Mouse (Mus musculus) ZHBTc4 (cell line): ENCODE measurements at regions not wholly inside any gene's neighbourhood (a gene's known extent, or its start where the extent isn't known, plus 50 kb on each side); places are given as distances from the start of the nearest gene placed in this dataset.
"Not testable (repeated sequence)": the region's sequence is repeated elsewhere in the genome, so short reads cannot be mapped to it uniquely, and the experiment has no call there.

Experiments
- DNase-seq: peaks from one replicate; pipeline ENCODE4 v3.0.0-alpha.2; 2011; ENCODE audit warnings: low read depth, low spot score

GRCm38 (mm10) chr8:28371752-28372151, 924.3 kb downstream of the Poteg start:
- DNase-seq, result no peak

GRCm38 (mm10) chr8:28400141-28400540, 952.7 kb downstream of the Poteg start:
- no peak for DNase-seq

GRCm38 (mm10) chr8:28427544-28428135, 980.2 kb downstream of the Poteg start:
- no peak for DNase-seq

- DNase-seq, result no peak
Observed at GRCm38 (mm10) chr8:28473190-28473589, 1025.7 kb downstream of the Poteg start.

- DNase-seq, result peak; percentile 2
Observed at GRCm38 (mm10) chr8:28487913-28488312, 1040.4 kb downstream of the Poteg start.

GRCm38 (mm10) chr8:28503488-28504319, 1056.2 kb downstream of the Poteg start:
- no peak for DNase-seq

GRCm38 (mm10) chr8:28523506-28523905, 1076.0 kb downstream of the Poteg start:
- DNase-seq, result not testable (repeated sequence)

- peak; percentile 62 for DNase-seq
Observed at GRCm38 (mm10) chr8:28547236-28547635, 1099.8 kb downstream of the Poteg start.

GRCm38 (mm10) chr8:28559881-28560280, 1112.4 kb downstream of the Poteg start:
- no peak for DNase-seq

GRCm38 (mm10) chr8:28579250-28579651, 1131.8 kb downstream of the Poteg start:
- DNase-seq, result peak; percentile 41

- DNase-seq, result no peak
Observed at GRCm38 (mm10) chr8:28580821-28581220, 1133.4 kb downstream of the Poteg start.

GRCm38 (mm10) chr8:28589999-28590398, 1142.5 kb downstream of the Poteg start:
- no peak for DNase-seq

GRCm38 (mm10) chr8:28593238-28593637, 1145.8 kb downstream of the Poteg start:
- no peak for DNase-seq

- no peak for DNase-seq
Observed at GRCm38 (mm10) chr8:28594191-28594590, 1146.7 kb downstream of the Poteg start.

GRCm38 (mm10) chr8:28594606-28595005, 1147.1 kb downstream of the Poteg start:
- peak; percentile 10 for DNase-seq

GRCm38 (mm10) chr8:28595880-28596279, 1148.4 kb downstream of the Poteg start:
- DNase-seq, result no peak
